Mouse (Mus musculus) layer of hippocampus, postnatal 36 days (tissue): ENCODE data around the gene Heca. TPM values are rescaled to one million over a fixed set of nuclear protein-coding genes. Genes with fewer than 3 reads are reported as not detected.
A peak's percentile ranks its signal among the peaks of the same experiment; 100 is the strongest.
"Not testable (repeated sequence)": the region's sequence is repeated elsewhere in the genome, so short reads cannot be mapped to it uniquely, and the experiment has no call there.

Source experiments
- DNase-seq, 2 experiments: peaks; one replicate each; pipeline ENCODE4 v3.0.0; 2022
- total RNA-seq, 2 experiments: library from RNA; stranded (reverse); gene quantifications; 2 replicates each; pipeline ENCODE4 v1.2.3; 2021

Heca gene
- 10 to 100 TPM; 28.8 to 34.9 TPM for total RNA-seq

GRCm38 (mm10) chr10:17947960-17948730 lies at the start of gene Heca:
TSS of gene Heca (minus strand) at chr10:17948067.
- DNase-seq: peak; percentile 77 to 81

- DNase-seq: no peak
Measured at GRCm38 (mm10) chr10:17990576-17990975, 42.7 kb upstream of the Heca start.

GRCm38 (mm10) chr10:17989136-17989535 lies 41.3 kb upstream of the Heca start:
- no peak for DNase-seq

DNA sequence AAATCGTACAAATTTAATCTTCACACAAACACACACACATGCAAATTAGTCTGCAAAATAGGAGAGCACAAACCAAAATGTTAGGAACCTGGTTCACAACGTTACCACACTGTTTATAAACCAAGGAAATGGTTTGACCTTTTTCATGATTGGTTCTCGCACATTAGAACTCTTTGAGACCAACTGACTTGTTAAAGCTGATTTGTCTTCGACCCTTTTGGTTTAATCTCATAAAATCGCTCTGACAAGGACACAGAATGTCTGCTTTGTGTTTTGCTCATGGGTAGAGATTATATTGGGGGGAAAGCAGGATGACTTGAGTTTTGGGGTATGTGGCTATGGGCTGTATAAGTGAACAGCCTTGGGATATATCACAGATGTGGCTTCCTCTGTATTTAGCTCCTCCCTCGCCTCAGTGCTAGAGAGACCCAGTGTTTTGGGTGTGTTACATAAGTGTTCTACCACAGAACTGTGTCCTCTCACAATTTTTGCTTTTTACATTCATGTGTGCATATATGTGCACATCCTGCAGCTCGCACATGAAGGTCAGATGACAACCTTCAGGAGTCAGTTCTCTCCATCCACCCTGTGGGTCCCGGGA lies 40.1 kb upstream of the Heca start:
- DNase-seq: no peak

DNA sequence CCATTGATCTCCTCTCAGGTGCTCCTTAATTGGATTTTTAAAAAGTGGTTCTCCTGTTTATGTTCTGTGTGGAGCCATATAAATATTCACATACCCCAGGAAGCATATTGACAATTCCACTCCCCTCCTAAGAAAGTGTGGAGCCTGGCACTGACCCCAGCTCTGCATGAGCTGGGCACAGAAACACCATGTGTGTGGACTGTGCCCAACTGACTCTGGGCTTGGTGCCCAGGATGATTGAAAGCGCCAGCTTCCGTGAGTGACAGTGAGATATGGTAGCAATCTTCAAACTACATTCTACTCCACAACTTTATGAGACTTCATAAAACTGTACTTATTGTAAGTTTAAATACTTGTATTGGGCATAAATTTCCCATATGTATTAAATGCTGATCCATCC lies 35.4 kb upstream of the Heca start:
- peak in 1 of 2 experiments; percentile 8 for DNase-seq

DNA sequence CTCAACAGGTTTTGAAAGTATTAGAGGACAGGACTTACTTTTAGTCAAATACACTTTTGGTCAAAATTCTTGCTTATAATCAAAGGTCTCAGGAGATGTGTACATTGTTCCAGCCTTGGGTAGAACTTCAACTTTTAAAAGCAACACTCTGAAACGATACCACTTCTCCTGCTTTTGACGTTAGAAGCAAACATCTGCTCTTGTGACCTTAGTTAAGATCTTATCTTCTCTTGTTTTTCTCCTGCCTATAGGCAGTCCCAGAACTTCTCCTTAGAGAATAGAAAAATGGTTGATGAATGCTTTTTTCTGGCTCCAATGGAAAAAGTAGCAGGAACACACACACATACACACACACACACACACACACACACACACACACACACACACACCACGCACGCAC lies 18.2 kb upstream of the Heca start:
- no peak for DNase-seq

- DNase-seq: peak in 1 of 2 experiments; percentile 14
Measured at GRCm38 (mm10) chr10:17950761-17951160, 2.9 kb upstream of the Heca start.

GRCm38 (mm10) chr10:17947175-17947906 lies 526 bp downstream of the Heca start:
- peak; percentile 59 to 60 for DNase-seq

DNA sequence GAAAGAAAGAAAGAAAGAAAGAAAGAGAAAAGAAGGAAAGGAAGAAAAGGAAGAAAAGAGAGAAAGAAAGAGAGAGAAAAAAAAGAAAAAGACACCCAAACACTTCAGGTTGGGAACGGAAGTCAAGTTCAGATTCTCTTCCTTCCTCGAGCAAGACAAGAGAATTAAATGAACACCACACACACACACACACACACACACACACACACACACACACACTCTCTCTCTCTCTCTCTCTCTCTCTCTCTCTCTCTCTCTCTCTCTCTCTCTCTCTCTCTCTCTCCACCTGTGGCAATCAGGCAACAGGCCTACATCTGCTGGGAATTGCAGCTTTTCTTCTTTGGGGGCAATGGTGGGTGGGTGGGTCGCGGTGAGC lies 1.1 kb downstream of the Heca start:
- not testable (repeated sequence) for DNase-seq

DNA sequence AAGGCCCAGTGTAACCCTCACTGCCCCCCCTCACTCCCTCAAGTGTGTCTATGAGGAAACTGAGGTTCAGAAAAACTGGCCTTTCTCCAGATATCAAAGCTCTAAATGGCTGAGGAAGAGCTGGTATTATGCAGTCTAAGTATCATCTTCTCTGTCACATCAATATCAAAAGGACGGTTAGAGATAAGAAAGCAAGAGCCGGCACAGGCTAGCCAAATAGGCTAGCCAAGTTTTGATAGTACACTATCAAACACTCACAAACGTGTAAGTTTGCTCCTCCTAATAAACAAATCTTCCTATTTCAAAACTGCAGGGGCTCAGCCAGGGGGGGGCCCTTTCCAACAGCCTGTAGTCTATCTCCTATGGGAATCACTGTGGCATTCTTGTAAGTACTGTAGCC lies 1.8 kb downstream of the Heca start:
- DNase-seq: no peak

- DNase-seq: no peak
Measured at GRCm38 (mm10) chr10:17933622-17934021, 14.2 kb downstream of the Heca start.

GRCm38 (mm10) chr10:17932131-17932530 lies 15.7 kb downstream of the Heca start:
- DNase-seq: no peak

DNA sequence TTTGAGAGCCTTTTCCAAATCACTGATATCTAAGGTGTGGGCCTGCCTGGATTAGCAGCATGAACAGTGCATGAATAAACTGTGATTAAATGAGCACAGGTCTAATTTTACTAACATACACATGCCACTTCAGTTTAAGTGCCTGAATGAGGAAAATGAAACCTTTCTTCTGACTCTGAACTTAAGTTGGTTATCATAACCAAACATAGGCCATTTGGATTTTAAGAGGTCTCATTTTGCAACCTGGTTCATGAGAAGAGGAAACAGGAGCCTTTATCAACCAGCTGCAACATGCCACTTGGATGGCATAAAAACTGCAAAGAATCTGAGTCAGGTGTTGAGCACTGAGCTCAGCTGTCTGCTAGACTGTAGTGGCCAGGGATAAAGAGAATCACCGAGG lies 16.7 kb downstream of the Heca start:
- DNase-seq: no peak

GRCm38 (mm10) chr10:17930445-17931083 lies 17.3 kb downstream of the Heca start:
- no peak for DNase-seq

GRCm38 (mm10) chr10:17925200-17925599 lies 22.7 kb downstream of the Heca start:
- no peak for DNase-seq

DNA sequence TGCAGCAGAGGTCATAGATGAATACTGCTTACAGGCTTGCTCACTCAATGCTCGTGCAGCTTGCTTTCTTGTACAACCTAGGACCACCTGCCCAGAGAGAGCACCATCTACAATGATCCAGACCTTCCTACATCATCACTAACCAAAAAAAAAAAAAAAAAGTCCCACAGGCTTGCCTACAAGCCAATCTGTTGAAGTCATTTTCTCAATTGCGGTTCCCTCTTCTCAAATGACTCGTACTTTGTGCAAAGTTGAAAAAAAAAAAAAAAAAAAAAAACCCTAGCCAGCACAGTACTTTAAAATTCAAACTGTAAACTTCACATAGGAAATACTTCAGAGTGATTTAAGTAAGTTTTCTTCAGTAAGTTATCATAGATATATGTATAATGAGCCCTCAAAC lies 23.7 kb downstream of the Heca start:
- no peak for DNase-seq

DNA sequence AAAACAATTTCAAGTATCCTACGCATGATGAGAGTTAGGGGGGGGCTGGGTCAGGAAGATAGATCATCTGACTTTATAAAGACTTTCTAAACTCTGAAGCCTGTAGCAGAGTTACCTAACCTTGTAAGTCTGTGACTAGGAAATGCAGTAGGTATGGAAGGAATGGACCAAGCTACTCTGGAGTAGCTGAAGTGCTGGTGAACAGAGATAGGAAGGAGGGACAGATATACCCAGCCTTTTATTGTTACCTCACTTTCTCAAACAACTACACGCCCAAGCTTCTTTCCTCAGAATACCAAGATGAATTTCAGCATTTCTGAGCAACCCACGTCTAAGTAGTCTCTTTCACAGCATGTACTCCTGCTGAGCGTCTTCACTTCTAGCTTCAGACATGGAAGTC lies 26.5 kb downstream of the Heca start:
- no peak for DNase-seq

- no peak for DNase-seq
Measured at GRCm38 (mm10) chr10:17919971-17920370, 27.9 kb downstream of the Heca start.

DNA sequence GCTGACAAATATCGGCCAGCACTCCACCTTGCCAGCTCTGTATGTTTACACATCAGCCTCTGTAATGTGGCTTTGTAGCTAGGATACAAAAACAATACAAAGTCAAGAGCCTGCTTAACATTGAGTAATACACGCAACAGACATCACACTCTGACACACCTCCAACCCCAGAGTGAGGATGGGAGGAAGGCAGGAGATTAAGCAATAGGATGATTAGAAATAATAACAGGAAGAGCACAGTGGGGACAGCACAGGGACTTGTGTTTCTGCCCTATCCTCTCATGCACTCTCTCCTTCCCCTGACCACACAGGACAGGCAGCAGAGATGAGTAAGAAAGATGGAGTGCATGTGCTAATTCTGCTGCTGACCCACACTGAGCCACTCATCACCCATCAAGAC lies 28.8 kb downstream of the Heca start:
- DNase-seq: no peak

DNA sequence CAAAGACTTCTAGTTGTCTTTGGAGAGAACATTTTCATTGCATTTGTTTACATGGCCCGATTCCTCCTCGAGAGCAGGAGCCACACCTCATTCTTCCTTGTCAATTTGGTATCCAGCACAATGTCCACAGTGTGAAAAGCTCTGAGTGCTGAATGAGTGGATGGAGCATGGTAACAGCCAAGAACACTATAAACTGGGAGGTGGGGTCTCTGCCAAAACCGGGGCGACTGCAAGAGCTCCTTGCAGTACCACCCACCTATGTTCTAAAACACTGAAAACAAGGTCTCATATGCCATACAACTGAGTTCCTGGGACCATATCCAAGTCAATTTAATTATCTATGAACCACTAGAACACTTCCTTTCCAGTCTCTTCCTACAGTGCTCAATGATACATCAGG lies 39.1 kb downstream of the Heca start:
- peak; percentile 41 to 59 for DNase-seq

DNA sequence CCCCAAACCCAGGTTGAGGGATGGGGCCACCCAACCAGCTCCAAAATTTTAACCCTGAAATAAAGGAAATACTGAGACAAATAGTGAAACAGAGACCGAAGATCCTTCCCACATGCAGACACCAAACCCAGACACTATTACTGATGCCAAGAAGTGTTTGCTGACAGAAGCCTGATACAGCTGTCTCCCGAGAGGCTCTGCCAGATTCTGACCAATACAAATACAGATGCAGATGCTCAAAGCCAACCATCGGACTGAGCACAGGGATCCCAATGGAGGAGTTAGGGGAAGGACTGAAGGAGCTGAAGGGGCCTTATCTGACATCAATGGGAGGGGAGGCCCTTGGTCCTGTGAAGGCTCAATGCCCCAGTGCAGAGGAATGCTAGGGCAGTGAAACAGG lies 41.5 kb downstream of the Heca start:
- not testable (repeated sequence) for DNase-seq

- no peak for DNase-seq
Measured at GRCm38 (mm10) chr10:17903449-17903848, 44.4 kb downstream of the Heca start.

GRCm38 (mm10) chr10:17880724-17881123 lies 67.1 kb downstream of the Heca start:
- no peak for DNase-seq
